Mouse (Mus musculus): ENCODE data around the gene Epha4. TPM values are rescaled to one million over a fixed set of nuclear protein-coding genes. Genes with fewer than 3 reads are reported as not detected.

Epha4 gene
- polyA plus RNA-seq, 1 experiment from 2014 or later: 36.8 TPM

GRCm38 (mm10) chr1:77496468-77497181 is 18.3 kb downstream of the Epha4 start:
- no peak overlapping the region for H3K4me3 ChIP-seq (replicated peaks)

GRCm38 (mm10) chr1:77495790-77496158 is 19.1 kb downstream of the Epha4 start:
- Histone ChIP-seq H3K4me1 (peaks cover 45% of the 10 kb centered on the region), H3K27ac (replicated peaks) (no peak overlapping the region), H3K27me3 (replicated peaks) (no peaks in the 10 kb centered on the region), H3K9ac (replicated peaks) (no peak overlapping the region), H3K36me3 (no peaks in the 10 kb centered on the region), H3K4me2 (no peak overlapping the region), H3K9me3 (replicated peaks) (no peaks in the 10 kb centered on the region), H3K4me3 (replicated peaks) (no peak overlapping the region)
- no peak for ATAC-seq (ENCODE audit: low FRiP score)
- 15% methylated on average over 7 of the region's 7 CpGs for WGBS

More at GRCm38 (mm10) chr1:77496468-77497181, 18.3 kb downstream of the Epha4 start:
- peak overlapping the region; percentile 33 for H3K27ac ChIP-seq (replicated peaks)
- no peak overlapping the region for H3K9ac ChIP-seq (replicated peaks)
- 12% methylated on average over 11 of the region's 11 CpGs for WGBS
- H3K36me3 ChIP-seq: no peaks in the 10 kb centered on the region
- no peaks in the 10 kb centered on the region for H3K9me3 ChIP-seq (replicated peaks)
- peak overlapping the region; percentile 23 for H3K4me2 ChIP-seq
- no peaks in the 10 kb centered on the region for H3K27me3 ChIP-seq (replicated peaks)
- ATAC-seq (ENCODE audit: low FRiP score): peak; percentile 75
- H3K4me1 ChIP-seq: peaks cover 49% of the 10 kb centered on the region

GRCm38 (mm10) chr1:77495030-77495789 is 19.7 kb downstream of the Epha4 start:
- Histone ChIP-seq H3K9ac (replicated peaks) (no peak overlapping the region), H3K4me2 (no peak overlapping the region), H3K9me3 (replicated peaks) (no peaks in the 10 kb centered on the region), H3K36me3 (no peaks in the 10 kb centered on the region), H3K27me3 (replicated peaks) (no peaks in the 10 kb centered on the region), H3K27ac (replicated peaks) (no peak overlapping the region), H3K4me3 (replicated peaks) (no peak overlapping the region), H3K4me1 (peaks cover 43% of the 10 kb centered on the region)
- WGBS: 24% methylated on average over 10 of the region's 10 CpGs
- no peak for ATAC-seq (ENCODE audit: low FRiP score)

GRCm38 (mm10) chr1:77493841-77494635 is 20.9 kb downstream of the Epha4 start:
- no peak for ATAC-seq (ENCODE audit: low FRiP score)
- 22% methylated on average over 10 of the region's 10 CpGs for whole genome bisulfite sequencing
- H3K27ac ChIP-seq (replicated peaks): no peak overlapping the region
- H3K9me3 ChIP-seq (replicated peaks): no peaks in the 10 kb centered on the region
- H3K36me3 ChIP-seq: no peaks in the 10 kb centered on the region
- H3K4me3 ChIP-seq (replicated peaks): no peak overlapping the region
- no peak overlapping the region for H3K4me2 ChIP-seq
- peaks cover 40% of the 10 kb centered on the region for H3K4me1 ChIP-seq
- no peaks in the 10 kb centered on the region for H3K27me3 ChIP-seq (replicated peaks)
- H3K9ac ChIP-seq (replicated peaks): no peak overlapping the region

- H3K27ac ChIP-seq (replicated peaks): no peak overlapping the region
- no peaks in the 10 kb centered on the region for H3K9me3 ChIP-seq (replicated peaks)
- no peak overlapping the region for H3K4me3 ChIP-seq (replicated peaks)
- no peak for ATAC-seq (ENCODE audit: low FRiP score)
- no peaks in the 10 kb centered on the region for H3K27me3 ChIP-seq (replicated peaks)
- 97% methylated on average over 6 of the region's 6 CpGs for WGBS
- no peaks in the 10 kb centered on the region for H3K36me3 ChIP-seq
- peaks cover 14% of the 10 kb centered on the region for H3K4me1 ChIP-seq
- no peak overlapping the region for H3K9ac ChIP-seq (replicated peaks)
- no peak overlapping the region for H3K4me2 ChIP-seq
These were observed 24.7 kb downstream of the Epha4 start for GRCm38 (mm10) chr1:77490166-77490565.

GRCm38 (mm10) chr1:77489387-77489786 is 25.5 kb downstream of the Epha4 start:
- Histone ChIP-seq H3K9ac (replicated peaks) (no peak overlapping the region), H3K36me3 (no peaks in the 10 kb centered on the region), H3K4me2 (no peak overlapping the region), H3K4me1 (peaks cover 11% of the 10 kb centered on the region), H3K9me3 (replicated peaks) (no peaks in the 10 kb centered on the region), H3K4me3 (replicated peaks) (no peak overlapping the region), H3K27ac (replicated peaks) (no peak overlapping the region), H3K27me3 (replicated peaks) (no peaks in the 10 kb centered on the region)
- 85% methylated on average over 7 of the region's 7 CpGs for WGBS
- ATAC-seq (ENCODE audit: low FRiP score): no peak

GRCm38 (mm10) chr1:77487856-77488462 is 26.9 kb downstream of the Epha4 start:
- Histone ChIP-seq H3K4me1 (peaks cover 4% of the 10 kb centered on the region; the same call in 1 of the 2 replicates), H3K36me3 (no peaks in the 10 kb centered on the region), H3K9ac (replicated peaks) (no peak overlapping the region), H3K4me3 (replicated peaks) (no peak overlapping the region), H3K27me3 (replicated peaks) (no peaks in the 10 kb centered on the region), H3K4me2 (no peak overlapping the region), H3K27ac (replicated peaks) (no peak overlapping the region), H3K9me3 (replicated peaks) (no peaks in the 10 kb centered on the region)
- WGBS: 73% methylated on average over 13 of the region's 13 CpGs
- ATAC-seq (ENCODE audit: low FRiP score): no peak

- Histone ChIP-seq H3K4me3 (replicated peaks) (no peak overlapping the region), H3K36me3 (no peaks in the 10 kb centered on the region), H3K4me2 (no peak overlapping the region), H3K27me3 (replicated peaks) (no peaks in the 10 kb centered on the region), H3K9ac (replicated peaks) (no peak overlapping the region), H3K27ac (replicated peaks) (no peak overlapping the region), H3K9me3 (replicated peaks) (no peaks in the 10 kb centered on the region), H3K4me1 (no peaks in the 10 kb centered on the region)
- 77% methylated on average over 6 of the region's 6 CpGs for WGBS
- no peak for ATAC-seq (ENCODE audit: low FRiP score)
These were observed 29.9 kb downstream of the Epha4 start for GRCm38 (mm10) chr1:77484766-77485596.

- no peaks in the 10 kb centered on the region for H3K36me3 ChIP-seq
- H3K27ac ChIP-seq (replicated peaks): no peak overlapping the region
- H3K4me1 ChIP-seq: peaks cover 11% of the 10 kb centered on the region
- 73% methylated on average over 3 of the region's 3 CpGs for WGBS
- no peak overlapping the region for H3K4me2 ChIP-seq
- H3K9me3 ChIP-seq (replicated peaks): no peaks in the 10 kb centered on the region
- no peak for ATAC-seq (ENCODE audit: low FRiP score)
- no peak overlapping the region for H3K4me3 ChIP-seq (replicated peaks)
- H3K27me3 ChIP-seq (replicated peaks): no peaks in the 10 kb centered on the region
- no peak overlapping the region for H3K9ac ChIP-seq (replicated peaks)
These were observed 39.0 kb downstream of the Epha4 start for GRCm38 (mm10) chr1:77475808-77476413.

- H3K4me3 ChIP-seq (replicated peaks): no peak overlapping the region
- WGBS: 31% methylated on average over 12 of the region's 12 CpGs
- no peak; the same call in 1 of the 2 replicates for ATAC-seq (ENCODE audit: low FRiP score)
- H3K36me3 ChIP-seq: no peaks in the 10 kb centered on the region
- H3K27ac ChIP-seq (replicated peaks): no peak overlapping the region
- H3K4me1 ChIP-seq: peaks cover 11% of the 10 kb centered on the region
- no peak overlapping the region for H3K4me2 ChIP-seq
- H3K9me3 ChIP-seq (replicated peaks): no peaks in the 10 kb centered on the region
- H3K27me3 ChIP-seq (replicated peaks): no peaks in the 10 kb centered on the region
- no peak overlapping the region for H3K9ac ChIP-seq (replicated peaks)
These were observed 41.2 kb downstream of the Epha4 start for GRCm38 (mm10) chr1:77473446-77474376.
